Mouse (Mus musculus) stomach, embryonic 14.5 days (tissue): ENCODE measurements around the gene Ptprn2. TPM values are rescaled to one million over a fixed set of nuclear protein-coding genes. Genes with fewer than 3 reads are reported as not detected.

Experiments used
- ATAC-seq: fragments of 200-750 bp; cut with Nextera tagmentation; 2 replicates; pipeline ENCODE4 v1.8.0; 2017; ENCODE audit warnings: low read depth, moderate TSS enrichment; ENCODE audit not compliant: insufficient number of reproducible peaks, insufficient read depth, low FRiP score
- H3K27ac ChIP-seq: fragments of 300-500 bp; sonication (generic); 2 replicates; pipeline ENCODE4 v1.5.1; 2014; ENCODE audit warnings: mild to moderate bottlenecking, low read length, moderate library complexity, mixed read lengths
- H3K27me3 ChIP-seq: fragments of 300-500 bp; sonication (generic); 2 replicates; pipeline ENCODE4 v1.6.1; 2014; ENCODE audit warnings: low read length, control low read depth, mixed read lengths; ENCODE audit not compliant: control insufficient read depth, insufficient read depth
- H3K36me3 ChIP-seq: fragments of 300-500 bp; sonication (generic); 2 replicates; pipeline ENCODE4 v1.6.1; 2014; ENCODE audit warnings: mild to moderate bottlenecking, control low read depth, low read length, moderate library complexity, mixed read lengths; ENCODE audit not compliant: control insufficient read depth, insufficient read depth
- H3K4me1 ChIP-seq: fragments of 300-500 bp; sonication (generic); 2 replicates; pipeline ENCODE4 v1.6.1; 2014; ENCODE audit warnings: low read length, control low read depth, mixed read lengths; ENCODE audit not compliant: control insufficient read depth, insufficient read depth
- H3K4me2 ChIP-seq: fragments of 300-500 bp; sonication (generic); replicated peaks from 2 replicates; pipeline ENCODE4 v1.6.1; 2014; ENCODE audit warnings: low read depth, low read length, control low read depth
- H3K4me3 ChIP-seq: fragments of 300-500 bp; sonication (generic); 2 replicates; pipeline ENCODE4 v1.5.1; 2014; ENCODE audit warnings: low read depth, low read length, control low read depth
- H3K9ac ChIP-seq: fragments of 300-500 bp; sonication (generic); replicated peaks from 2 replicates; pipeline ENCODE4 v1.6.1; 2014; ENCODE audit warnings: low read depth, mild to moderate bottlenecking, control low read depth, low read length, moderate library complexity, mixed read lengths
- H3K9me3 ChIP-seq: fragments of 300-500 bp; sonication (generic); 2 replicates; pipeline ENCODE4 v1.6.1; 2016; ENCODE audit warnings: low read depth, low read length, control low read depth; ENCODE audit not compliant: control insufficient read depth
- WGBS: fragments of 180-500 bp; shearing (Covaris S2); extraction: QIAGEN DNeasy Blood & Tissue Kit; methylation state at CpG from one replicate; pipeline ENCODE4 v1.1.7; 2014; 5-methylcytosine and 5-hydroxymethylcytosine counted together
- polyA plus RNA-seq: library from polyadenylated mRNA; unstranded; fragments of >200 nt; fragmentation: Nextera tagmentation; extraction: Ambion mirVana; gene quantifications from 2 replicates; pipeline ENCODE4 v1.2.1, GENCODE M21; 2014

Gene Ptprn2
- polyA plus RNA-seq, 1 experiment from 2014 or later, result 2.2 TPM

DNA sequence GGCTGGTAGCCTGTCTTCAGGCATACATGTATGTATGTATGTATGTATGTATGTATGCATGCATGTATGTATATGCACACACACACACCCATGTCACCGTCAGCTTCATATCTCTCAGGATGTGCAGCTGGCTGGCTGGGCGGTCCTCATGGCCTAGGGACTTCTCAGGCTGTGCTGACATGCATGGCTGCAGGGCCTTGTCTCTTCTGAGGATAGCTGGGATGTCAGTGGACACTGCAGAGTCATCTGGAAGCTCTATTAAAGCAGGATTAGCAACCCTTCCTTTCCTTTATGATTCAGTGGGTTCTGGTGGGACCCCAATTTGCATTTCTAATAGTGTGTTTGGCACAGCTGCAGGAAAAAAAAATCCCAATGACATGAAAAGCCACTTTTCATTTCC lies 473.6 kb downstream of the Ptprn2 start:
- no peak for ATAC-seq
- no peaks in the 10 kb centered on the region for H3K27me3 ChIP-seq
- H3K9ac ChIP-seq, result no peak overlapping the region
- no peak overlapping the region for H3K4me3 ChIP-seq
- H3K27ac ChIP-seq, result no peak overlapping the region
- no peaks in the 10 kb centered on the region for H3K36me3 ChIP-seq
- H3K9me3 ChIP-seq, result no peaks in the 10 kb centered on the region
- H3K4me2 ChIP-seq, result no peak overlapping the region
- no peaks in the 10 kb centered on the region for H3K4me1 ChIP-seq
- WGBS, result 84% methylated on average over 2 of the region's 2 CpGs

DNA sequence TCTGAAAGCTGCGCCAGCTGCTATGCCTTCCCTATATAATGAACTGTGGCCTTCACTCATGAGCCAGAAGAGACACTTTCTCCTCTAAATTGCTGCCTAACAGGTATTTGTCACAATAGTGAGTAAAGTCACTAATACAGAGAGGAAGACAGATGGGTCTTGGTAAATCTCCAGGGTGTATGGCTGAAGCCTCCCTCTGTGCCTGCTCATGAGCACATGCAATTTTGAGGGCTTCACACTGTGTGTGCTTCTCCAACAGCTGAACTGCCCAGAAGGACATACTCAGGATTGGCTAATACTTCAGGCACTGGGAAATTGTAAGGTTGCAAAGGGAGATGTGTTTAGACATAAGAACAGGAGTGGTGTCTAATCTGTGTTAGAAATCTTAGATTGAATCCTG lies 478.4 kb downstream of the Ptprn2 start:
- Histone ChIP-seq H3K9me3 (no peaks in the 10 kb centered on the region), H3K36me3 (no peaks in the 10 kb centered on the region), H3K9ac (no peak overlapping the region), H3K4me1 (no peaks in the 10 kb centered on the region), H3K4me2 (no peak overlapping the region), H3K27ac (no peak overlapping the region), H3K27me3 (no peaks in the 10 kb centered on the region), H3K4me3 (no peak overlapping the region)
- WGBS, result 94% methylated on average over 1 of the region's 1 CpGs
- ATAC-seq, result no peak

- ATAC-seq, result no peak
- Histone ChIP-seq H3K36me3 (no peaks in the 10 kb centered on the region), H3K27me3 (no peaks in the 10 kb centered on the region), H3K4me2 (no peak overlapping the region), H3K27ac (no peak overlapping the region), H3K9me3 (no peaks in the 10 kb centered on the region), H3K4me3 (no peak overlapping the region), H3K4me1 (no peaks in the 10 kb centered on the region), H3K9ac (no peak overlapping the region)
- WGBS, result 56% methylated on average over 8 of the region's 8 CpGs
Observed at GRCm38 (mm10) chr12:116968215-116968939, 482.9 kb downstream of the Ptprn2 start.

- H3K27me3 ChIP-seq, result no peaks in the 10 kb centered on the region
- no peak overlapping the region for H3K9ac ChIP-seq
- no peaks in the 10 kb centered on the region for H3K4me1 ChIP-seq
- H3K36me3 ChIP-seq, result no peaks in the 10 kb centered on the region
- H3K27ac ChIP-seq, result no peak overlapping the region
- no peak overlapping the region for H3K4me3 ChIP-seq
- WGBS, result 84% methylated on average over 5 of the region's 5 CpGs
- H3K4me2 ChIP-seq, result no peak overlapping the region
- no peaks in the 10 kb centered on the region for H3K9me3 ChIP-seq
- no peak for ATAC-seq
Observed at GRCm38 (mm10) chr12:116975547-116975946, 490.0 kb downstream of the Ptprn2 start.

- no peaks in the 10 kb centered on the region for H3K4me1 ChIP-seq
- H3K9ac ChIP-seq, result no peak overlapping the region
- no peak overlapping the region for H3K27ac ChIP-seq
- H3K27me3 ChIP-seq, result no peaks in the 10 kb centered on the region
- no peaks in the 10 kb centered on the region for H3K36me3 ChIP-seq
- H3K4me2 ChIP-seq, result no peak overlapping the region
- H3K4me3 ChIP-seq, result no peak overlapping the region
- ATAC-seq, result no peak
- H3K9me3 ChIP-seq, result no peaks in the 10 kb centered on the region
- WGBS, result 68% methylated on average over 6 of the region's 6 CpGs
Observed at GRCm38 (mm10) chr12:116976981-116977380, 491.5 kb downstream of the Ptprn2 start.

DNA sequence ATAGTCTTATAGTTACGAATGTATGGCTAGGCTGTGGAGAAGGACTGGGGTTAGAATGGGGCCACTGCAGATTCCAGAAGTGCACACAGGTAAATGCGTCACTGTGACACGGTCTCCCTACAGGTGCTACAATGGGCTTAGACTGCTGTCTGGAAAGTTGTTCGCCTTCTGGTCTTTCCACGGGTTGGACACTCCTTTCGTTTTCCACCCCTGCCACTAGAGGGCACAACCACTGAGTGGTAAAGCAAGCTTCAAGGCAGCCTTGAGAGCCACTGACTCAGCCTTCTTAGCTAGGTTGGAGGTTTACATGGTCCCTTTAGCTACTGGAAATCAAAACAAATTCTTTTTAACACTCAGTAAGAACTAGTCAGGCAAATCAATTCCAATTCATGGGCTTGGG lies 492.7 kb downstream of the Ptprn2 start:
- H3K36me3 ChIP-seq, result no peaks in the 10 kb centered on the region
- no peak for ATAC-seq
- no peak overlapping the region for H3K4me3 ChIP-seq
- no peak overlapping the region for H3K27ac ChIP-seq
- WGBS, result 85% methylated on average over 6 of the region's 6 CpGs
- no peaks in the 10 kb centered on the region for H3K27me3 ChIP-seq
- H3K9ac ChIP-seq, result no peak overlapping the region
- no peaks in the 10 kb centered on the region for H3K9me3 ChIP-seq
- no peaks in the 10 kb centered on the region for H3K4me1 ChIP-seq
- no peak overlapping the region for H3K4me2 ChIP-seq

- H3K27ac ChIP-seq, result no peak overlapping the region
- WGBS, result 89% methylated on average over 1 of the region's 1 CpGs
- H3K4me2 ChIP-seq, result no peak overlapping the region
Observed at GRCm38 (mm10) chr12:116981315-116981714, 495.8 kb downstream of the Ptprn2 start.

DNA sequence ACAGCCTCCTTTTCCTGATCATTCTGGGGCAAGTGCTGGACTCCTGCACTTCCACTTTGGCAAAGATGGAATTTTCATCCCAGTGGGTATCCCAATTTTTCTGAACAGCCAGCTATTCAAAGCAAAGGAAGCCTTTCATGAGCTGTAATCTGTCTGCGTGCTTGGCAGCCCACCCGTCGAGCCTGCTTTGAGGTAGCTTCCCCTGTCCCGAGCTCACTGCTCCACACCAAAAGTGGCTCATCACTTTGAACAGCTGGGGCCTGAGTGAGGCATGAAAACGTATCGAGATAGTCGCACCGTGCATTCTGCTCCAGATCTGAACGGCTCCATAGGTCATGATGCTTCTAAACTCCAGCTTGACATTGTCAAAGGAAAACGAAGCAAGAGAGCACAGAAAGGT lies 503.6 kb downstream of the Ptprn2 start:
- 66% methylated on average over 10 of the region's 10 CpGs for WGBS
- no peak for ATAC-seq
- H3K4me2 ChIP-seq, result no peak overlapping the region

More at GRCm38 (mm10) chr12:116981315-116981714, 495.8 kb downstream of the Ptprn2 start:
- Histone ChIP-seq H3K36me3 (no peaks in the 10 kb centered on the region), H3K9ac (no peak overlapping the region), H3K9me3 (no peaks in the 10 kb centered on the region), H3K4me1 (no peaks in the 10 kb centered on the region), H3K4me3 (no peak overlapping the region), H3K27me3 (no peaks in the 10 kb centered on the region)
- no peak for ATAC-seq

More for the DNA sequence above, 503.6 kb downstream of the Ptprn2 start:
- no peaks in the 10 kb centered on the region for H3K36me3 ChIP-seq
- no peak overlapping the region for H3K27ac ChIP-seq
- H3K27me3 ChIP-seq, result no peaks in the 10 kb centered on the region
- H3K9ac ChIP-seq, result no peak overlapping the region
- no peaks in the 10 kb centered on the region for H3K9me3 ChIP-seq
- H3K4me1 ChIP-seq, result no peaks in the 10 kb centered on the region
- no peak overlapping the region for H3K4me3 ChIP-seq
